Mouse (Mus musculus) kidney, embryonic 14.5 days (tissue): ENCODE data around the gene Ndufaf2. TPM values are rescaled to one million over a fixed set of nuclear protein-coding genes. Genes with fewer than 3 reads are reported as not detected.

Source experiments
- ATAC-seq: fragments of 200-750 bp; cut with Nextera tagmentation; 2 replicates; pipeline ENCODE4 v1.8.0; 2017; ENCODE audit warnings: moderate number of reproducible peaks, mild to moderate bottlenecking, moderate TSS enrichment, moderate library complexity; ENCODE audit not compliant: low FRiP score, low TSS enrichment
- H3K27ac ChIP-seq: fragments of 300-500 bp; sonication (generic); 2 replicates; pipeline ENCODE4 v1.5.1; 2014; ENCODE audit warnings: low read depth, mild to moderate bottlenecking, low read length, moderate library complexity, mixed read lengths
- H3K27me3 ChIP-seq: fragments of 300-500 bp; sonication (generic); 2 replicates; pipeline ENCODE4 v1.6.1; 2014; ENCODE audit warnings: mild to moderate bottlenecking, low read length; ENCODE audit not compliant: control insufficient read depth, insufficient read depth
- H3K36me3 ChIP-seq: fragments of 300-500 bp; sonication (generic); 2 replicates; pipeline ENCODE4 v1.6.1; 2014; ENCODE audit warnings: low read length, mixed read lengths; ENCODE audit not compliant: control insufficient read depth, insufficient read depth
- H3K4me1 ChIP-seq: fragments of 300-500 bp; sonication (generic); 2 replicates; pipeline ENCODE4 v1.6.1; 2014; ENCODE audit warnings: low read length, mixed read lengths; ENCODE audit not compliant: control insufficient read depth, insufficient read depth
- H3K4me2 ChIP-seq: fragments of 300-500 bp; sonication (generic); replicated peaks from 2 replicates; pipeline ENCODE4 v1.6.1; 2014; ENCODE audit warnings: low read depth, mild to moderate bottlenecking, low read length
- H3K4me3 ChIP-seq: fragments of 300-500 bp; sonication (generic); 2 replicates; pipeline ENCODE4 v1.5.1; 2014; ENCODE audit warnings: mild to moderate bottlenecking, low read length
- H3K9ac ChIP-seq: fragments of 300-500 bp; sonication (generic); 2 replicates; pipeline ENCODE4 v1.6.1; 2014; ENCODE audit warnings: low read depth, mild to moderate bottlenecking, low read length, moderate library complexity
- H3K9me3 ChIP-seq: fragments of 300-500 bp; sonication (generic); 2 replicates; pipeline ENCODE4 v1.6.1; 2016; ENCODE audit warnings: low read length; ENCODE audit not compliant: control insufficient read depth
- WGBS: fragments of 180-500 bp; shearing (Covaris S2); extraction: QIAGEN DNeasy Blood & Tissue Kit; methylation state at CpG from one replicate; pipeline ENCODE4 v1.1.7; 2014; 5-methylcytosine and 5-hydroxymethylcytosine counted together
- polyA plus RNA-seq: library from polyadenylated mRNA; unstranded; fragments of >200 nt; fragmentation: Nextera tagmentation; extraction: Ambion mirVana; gene quantifications from 2 replicates; pipeline ENCODE4 v1.2.1, GENCODE M21; 2014

Gene Ndufaf2
- polyA plus RNA-seq, 1 experiment from 2014 or later: 80.4 TPM

DNA sequence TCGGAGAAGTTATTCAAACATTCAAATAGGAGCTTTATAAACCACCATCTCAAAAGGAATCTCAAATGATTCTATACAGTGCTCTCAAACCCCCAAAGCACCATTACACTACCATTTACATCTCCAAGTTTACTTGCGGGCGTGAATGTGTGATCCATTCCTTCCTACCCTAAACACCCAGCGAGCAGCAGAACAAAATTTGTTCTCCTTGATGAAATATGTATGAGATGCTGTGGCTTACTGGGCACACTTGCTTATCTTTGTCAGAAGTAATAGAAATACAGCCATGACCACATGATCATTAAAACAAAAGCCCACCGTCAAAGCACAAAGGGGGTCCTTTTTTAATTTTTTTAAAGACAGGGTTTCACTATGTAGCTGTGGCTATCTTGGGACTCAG is 44.9 kb downstream of the Ndufaf2 start:
- ATAC-seq: no peak
- Histone ChIP-seq H3K9ac (no peak overlapping the region), H3K4me2 (no peak overlapping the region), H3K27ac (no peak overlapping the region), H3K27me3 (no peaks in the 10 kb centered on the region), H3K4me1 (0 out of 2 replicates have a peak, but pooled peaks cover 3% of the 10 kb centered on the region), H3K9me3 (no peaks in the 10 kb centered on the region), H3K4me3 (no peak overlapping the region), H3K36me3 (no peaks in the 10 kb centered on the region)
- WGBS: 94% methylated on average over 5 of the region's 5 CpGs

DNA sequence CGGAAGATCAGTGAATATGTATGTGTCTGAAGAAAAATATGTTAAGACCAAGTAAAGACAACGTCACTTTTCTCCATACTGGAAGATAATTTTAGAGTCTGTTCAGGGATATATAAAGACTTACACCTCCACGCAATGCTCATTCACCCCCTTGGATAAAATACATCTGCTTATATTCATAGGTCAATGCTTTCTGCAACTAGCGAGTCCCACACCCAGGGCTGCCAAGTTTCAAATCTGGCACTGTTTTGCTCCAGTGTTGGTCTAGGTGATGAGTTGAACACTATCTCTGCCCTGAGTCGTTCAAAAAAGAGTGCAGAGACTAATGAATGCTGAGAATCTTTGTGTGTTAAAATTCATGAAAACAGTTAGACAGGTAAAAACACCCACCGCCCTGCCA is 47.5 kb downstream of the Ndufaf2 start:
- Histone ChIP-seq H3K27me3 (no peaks in the 10 kb centered on the region), H3K36me3 (no peaks in the 10 kb centered on the region), H3K9me3 (no peaks in the 10 kb centered on the region), H3K4me1 (0 out of 2 replicates have a peak, but pooled peaks cover 3% of the 10 kb centered on the region), H3K4me2 (no peak overlapping the region), H3K9ac (no peak overlapping the region), H3K27ac (no peak overlapping the region), H3K4me3 (no peak overlapping the region)
- WGBS: 90% methylated on average over 6 of the region's 6 CpGs
- ATAC-seq: no peak

DNA sequence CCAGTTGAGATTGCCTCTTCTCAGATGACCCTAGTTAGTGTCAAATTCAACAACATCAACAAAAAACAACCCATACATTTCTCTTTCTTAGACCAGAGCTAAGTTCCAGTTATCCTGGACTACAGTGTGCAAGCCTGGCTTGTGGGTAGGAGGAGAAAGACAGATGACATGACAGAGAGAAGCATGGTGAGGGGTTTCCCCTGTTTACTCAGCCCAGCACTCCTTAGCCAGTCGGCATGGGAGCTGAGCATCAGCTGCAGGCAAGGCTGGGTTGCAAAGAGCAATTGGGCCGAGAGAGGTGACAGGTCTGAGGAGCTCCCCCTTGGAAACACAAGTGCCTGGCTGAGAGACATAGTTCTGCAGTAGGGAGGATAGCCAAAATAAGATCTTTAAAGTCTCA is 57.7 kb downstream of the Ndufaf2 start:
- no peak overlapping the region for H3K9ac ChIP-seq
- ATAC-seq: no peak
- no peak overlapping the region for H3K4me2 ChIP-seq
- H3K27ac ChIP-seq: no peak overlapping the region
- WGBS: 9% methylated on average over 2 of the region's 2 CpGs
- H3K4me3 ChIP-seq: no peak overlapping the region
- H3K36me3 ChIP-seq: no peaks in the 10 kb centered on the region
- H3K9me3 ChIP-seq: no peaks in the 10 kb centered on the region
- no peaks in the 10 kb centered on the region for H3K27me3 ChIP-seq
- no peaks in the 10 kb centered on the region for H3K4me1 ChIP-seq

DNA sequence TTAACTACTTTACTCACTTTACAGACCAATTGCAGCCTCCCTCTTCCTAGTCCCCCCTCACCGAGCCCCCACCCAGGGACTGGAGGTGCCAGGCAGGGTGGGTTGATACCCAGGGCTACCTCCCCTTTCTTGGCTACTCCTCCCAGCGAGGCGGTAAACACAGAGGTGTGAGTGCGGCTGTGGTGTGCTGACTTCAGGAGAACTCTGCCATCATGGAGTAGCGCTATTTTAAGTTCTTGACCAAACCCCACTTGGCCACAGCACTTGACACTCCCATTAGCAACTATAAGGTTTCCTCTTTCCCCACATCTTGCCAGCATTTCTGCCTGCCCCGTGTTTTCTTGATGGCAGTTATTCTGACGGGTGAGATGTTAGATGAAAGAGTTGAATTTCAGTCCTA is 62.0 kb downstream of the Ndufaf2 start:
- ATAC-seq: no peak
- H3K9me3 ChIP-seq: no peaks in the 10 kb centered on the region
- no peak overlapping the region for H3K4me3 ChIP-seq
- H3K27me3 ChIP-seq: no peaks in the 10 kb centered on the region
- no peaks in the 10 kb centered on the region for H3K4me1 ChIP-seq
- no peak overlapping the region for H3K4me2 ChIP-seq
- no peak overlapping the region for H3K27ac ChIP-seq
- no peaks in the 10 kb centered on the region for H3K36me3 ChIP-seq
- H3K9ac ChIP-seq: no peak overlapping the region
- WGBS: 51% methylated on average over 7 of the region's 7 CpGs

DNA sequence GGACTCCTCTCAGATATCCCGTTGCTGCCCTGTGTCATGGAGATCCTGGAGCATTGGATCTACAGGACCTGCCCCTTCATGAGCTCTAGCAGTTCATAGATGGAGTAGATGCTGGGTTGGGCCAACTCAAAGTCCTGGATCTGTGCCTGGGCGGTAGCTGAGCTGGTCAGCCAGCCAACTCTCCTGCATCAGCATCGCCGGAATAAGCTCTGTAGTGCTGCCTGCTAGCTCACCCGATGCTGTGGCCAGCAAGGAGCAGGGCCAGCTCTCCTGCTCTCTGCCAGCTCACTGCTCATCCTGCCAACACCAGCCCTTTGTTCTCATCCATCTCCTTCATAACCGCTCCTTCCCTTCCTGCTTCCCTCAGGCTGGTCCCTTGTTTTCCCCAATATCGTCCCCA is 62.8 kb downstream of the Ndufaf2 start:
- no peaks in the 10 kb centered on the region for H3K9me3 ChIP-seq
- H3K36me3 ChIP-seq: no peaks in the 10 kb centered on the region
- no peak for ATAC-seq
- no peak overlapping the region for H3K4me2 ChIP-seq
- H3K27me3 ChIP-seq: no peaks in the 10 kb centered on the region
- no peak overlapping the region for H3K27ac ChIP-seq
- H3K4me1 ChIP-seq: no peaks in the 10 kb centered on the region
- no peak overlapping the region for H3K9ac ChIP-seq
- WGBS: 92% methylated on average over 7 of the region's 7 CpGs
- H3K4me3 ChIP-seq: no peak overlapping the region

DNA sequence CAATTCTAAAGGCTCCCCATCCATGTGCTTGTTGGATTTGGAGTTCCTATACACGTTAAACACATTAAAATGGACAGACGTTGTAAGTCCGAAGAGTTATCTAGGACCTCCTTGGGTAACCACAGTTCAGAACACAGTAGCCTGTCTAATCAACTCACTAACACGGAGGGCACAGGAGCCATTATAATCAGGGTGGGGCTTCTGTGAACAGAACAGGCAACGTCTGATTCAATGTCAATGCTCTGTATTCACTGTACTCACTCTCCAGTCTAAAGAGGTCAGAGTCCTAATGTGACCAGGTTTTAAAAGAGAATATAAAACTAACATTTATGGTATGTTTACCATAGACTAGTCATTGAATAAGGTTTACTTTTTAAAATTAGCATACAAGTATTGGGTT is 63.7 kb downstream of the Ndufaf2 start:
- H3K27me3 ChIP-seq: no peaks in the 10 kb centered on the region
- H3K9ac ChIP-seq: no peak overlapping the region
- H3K4me3 ChIP-seq: no peak overlapping the region
- H3K9me3 ChIP-seq: no peaks in the 10 kb centered on the region
- no peak overlapping the region for H3K4me2 ChIP-seq
- no peaks in the 10 kb centered on the region for H3K36me3 ChIP-seq
- 95% methylated on average over 5 of the region's 5 CpGs for WGBS
- no peaks in the 10 kb centered on the region for H3K4me1 ChIP-seq
- ATAC-seq: no peak
- H3K27ac ChIP-seq: no peak overlapping the region

DNA sequence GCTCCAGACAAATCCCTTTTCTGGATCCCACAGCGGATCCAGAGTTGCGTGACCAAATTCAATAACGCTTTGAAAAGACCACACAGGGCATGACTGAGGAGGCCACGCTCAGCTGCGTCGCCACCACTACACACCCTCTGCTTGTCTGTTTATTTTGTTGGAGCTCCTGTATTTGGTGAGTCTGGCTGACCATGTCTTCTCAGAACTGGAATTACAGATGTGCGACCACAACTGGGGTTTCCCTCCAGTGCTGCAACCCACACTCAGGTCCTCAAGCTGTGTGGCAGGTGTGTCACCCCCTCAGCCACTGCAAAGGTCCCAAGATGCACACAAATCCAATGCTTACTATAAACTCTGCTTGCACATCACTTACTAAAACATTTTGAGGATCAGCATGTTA is 66.1 kb downstream of the Ndufaf2 start:
- ATAC-seq: no peak
- Histone ChIP-seq H3K4me3 (no peak overlapping the region), H3K27ac (no peak overlapping the region), H3K4me1 (no peaks in the 10 kb centered on the region), H3K4me2 (no peak overlapping the region), H3K27me3 (no peaks in the 10 kb centered on the region), H3K9ac (no peak overlapping the region), H3K9me3 (no peaks in the 10 kb centered on the region), H3K36me3 (0 out of 2 replicates have a peak, but pooled peaks cover 2% of the 10 kb centered on the region)
- 91% methylated on average over 7 of the region's 7 CpGs for WGBS

DNA sequence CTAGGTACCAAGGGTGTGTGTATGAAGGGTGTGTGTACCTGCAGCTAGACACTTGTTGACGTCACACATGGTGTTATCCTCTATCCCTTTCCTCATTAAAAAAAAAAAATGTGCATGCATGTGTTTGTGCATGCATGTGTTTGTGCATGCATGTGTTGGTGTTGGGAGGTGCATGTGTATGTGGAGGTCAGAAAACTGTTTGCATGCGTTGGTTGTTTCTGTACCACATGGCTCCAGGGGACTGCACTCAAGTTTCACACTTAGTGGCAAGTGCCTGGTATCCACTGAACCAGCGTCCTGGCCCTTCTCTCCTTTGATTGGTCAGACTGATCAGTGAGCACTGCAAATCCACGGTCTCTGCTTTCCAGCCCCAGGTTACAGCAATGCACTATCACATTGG is 71.7 kb downstream of the Ndufaf2 start:
- Histone ChIP-seq H3K4me1 (no peaks in the 10 kb centered on the region), H3K9ac (no peak overlapping the region), H3K36me3 (0 out of 2 replicates have a peak, but pooled peaks cover 2% of the 10 kb centered on the region), H3K27me3 (no peaks in the 10 kb centered on the region), H3K27ac (no peak overlapping the region), H3K4me3 (no peak overlapping the region), H3K9me3 (no peaks in the 10 kb centered on the region), H3K4me2 (no peak overlapping the region)
- WGBS: 57% methylated on average over 4 of the region's 4 CpGs
- ATAC-seq: no peak

DNA sequence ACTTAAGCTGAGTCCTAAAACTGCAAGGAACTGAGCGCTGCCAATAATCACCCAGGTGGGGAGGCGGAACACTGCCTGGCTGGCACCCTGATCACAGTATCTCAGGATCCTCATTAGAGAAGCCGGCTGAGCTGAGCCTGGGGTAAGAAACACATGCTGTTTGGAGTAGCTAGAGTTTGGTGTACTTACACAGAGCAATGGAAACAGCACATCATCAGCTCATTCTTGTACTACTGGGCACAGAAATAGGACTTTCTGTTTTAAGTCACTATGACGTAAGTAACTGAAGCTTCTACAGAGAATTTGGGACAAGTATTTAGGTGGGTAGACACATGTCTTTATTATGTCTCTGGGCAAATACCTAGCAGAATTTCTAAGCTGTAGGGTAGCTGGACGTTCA is 72.4 kb downstream of the Ndufaf2 start:
- no peaks in the 10 kb centered on the region for H3K9me3 ChIP-seq
- no peak for ATAC-seq
- WGBS: 86% methylated on average over 5 of the region's 5 CpGs

More for the DNA sequence above, 72.4 kb downstream of the Ndufaf2 start:
- Histone ChIP-seq H3K27me3 (no peaks in the 10 kb centered on the region), H3K4me1 (no peaks in the 10 kb centered on the region), H3K27ac (no peak overlapping the region), H3K9ac (no peak overlapping the region), H3K36me3 (0 out of 2 replicates have a peak, but pooled peaks cover 2% of the 10 kb centered on the region), H3K4me2 (no peak overlapping the region), H3K4me3 (no peak overlapping the region)
